Mouse (Mus musculus): ENCODE measurements at regions not wholly inside any gene's neighbourhood (a gene's known extent, or its start where the extent isn't known, plus 50 kb on each side); places are given as distances from the start of the nearest gene placed in this dataset.

GRCm38 (mm10) chr1:177573781-177574180, 131.6 kb downstream of the Zbtb18 start:
- TF ChIP-seq CTCF (conservative IDR thresholded peaks at IDR 0.05 in 1 of 2, IDR thresholded peaks at IDR 0.05 in 1 of 2; ENCODE audit: low read depth in 2 of 2, low read length in 2 of 2) (no peak), EP300 (IDR thresholded peaks at IDR 0.05; ENCODE audit: low read length) (no peak), NELFE (IDR thresholded peaks at IDR 0.05; ENCODE audit: low read depth, low read length) (no peak), POLR2A (IDR thresholded peaks at IDR 0.05; ENCODE audit: low read depth, low read length) (no peak), CHD1 (IDR thresholded peaks at IDR 0.05; ENCODE audit: low read depth, low read length) (no peak), CHD2 (IDR thresholded peaks at IDR 0.05; ENCODE audit: low read length) (no peak), MAX (IDR thresholded peaks at IDR 0.05; ENCODE audit: low read length) (no peak), ZC3H11A (IDR thresholded peaks at IDR 0.05; ENCODE audit: low read depth, low read length) (no peak), ETS1 (conservative IDR thresholded peaks at IDR 0.05; ENCODE audit: low read depth, low read length) (no peak), GABPA (IDR thresholded peaks at IDR 0.05; ENCODE audit: insufficient replicate concordance, low read depth, low read length) (no peak), HCFC1 (IDR thresholded peaks at IDR 0.05; ENCODE audit: low read depth, low read length) (no peak)

Measured in CH12.LX (cell line).